Mouse (Mus musculus): ENCODE measurements around the gene Slc15a4.

GRCm38 (mm10) chr5:127660979-127661378 lies 28.3 kb upstream of the Slc15a4 start:
- TF ChIP-seq CTCF (IDR thresholded peaks at IDR 0.05; ENCODE audit: extremely low read depth, insufficient read depth, low read length) (no peak), POLR2A (IDR thresholded peaks at IDR 0.05; ENCODE audit: extremely low read depth, insufficient read depth, low read length) (no peak)

Data from cortical plate, adult 2 months (tissue).